Mouse (Mus musculus) heart, adult 2 months (tissue): ENCODE results near the gene Qsox2.
A peak's percentile ranks its signal among the peaks of the same experiment; 100 is the strongest.

Experiments used
- CTCF ChIP-seq: fragments of 200-600 bp; IDR thresholded peaks from 2 replicates; pipeline ENCODE4 v1.8.1; 2022; ENCODE audit warnings: antibody characterized with exemption, mild to moderate bottlenecking, moderate library complexity
- EP300 ChIP-seq: fragments of 200-500 bp; IDR thresholded peaks from 2 replicates; pipeline ENCODE4 v1.6.1; 2011; ENCODE audit warnings: low read depth, low read length, control low read depth; ENCODE audit not compliant: insufficient read depth
- POLR2A ChIP-seq: fragments of 200-500 bp; IDR thresholded peaks from 2 replicates; pipeline ENCODE4 v1.6.1; 2011; ENCODE audit warnings: mild to moderate bottlenecking, low read depth, low read length, control low read depth; ENCODE audit not compliant: insufficient read depth

DNA sequence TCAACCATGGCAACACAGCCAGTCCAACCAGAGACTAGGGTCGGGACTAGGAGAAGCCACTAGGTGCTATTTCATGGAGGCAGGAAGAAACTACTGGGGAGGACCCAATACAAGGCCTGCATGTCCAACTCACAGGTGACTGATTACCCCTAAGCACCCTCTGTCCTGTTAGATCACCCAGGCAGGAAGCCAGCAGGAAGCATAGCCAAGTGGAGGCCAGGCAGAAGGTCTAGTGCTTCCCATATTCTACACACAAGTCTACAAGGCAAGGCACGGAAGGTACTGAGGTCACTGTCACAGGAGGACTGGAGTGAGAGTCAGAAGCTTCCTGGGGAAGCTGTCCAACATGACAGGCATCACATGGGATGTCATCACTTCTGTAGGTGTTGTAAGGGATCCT is 2.6 kb downstream of the Qsox2 start:
- TF ChIP-seq CTCF (no peak), EP300 (0 out of 2 replicates have a peak, but pooled peaks have one; percentile 11), POLR2A (0 out of 2 replicates have a peak, but pooled peaks have one; percentile 18)
